ENCODE assay signal across 19 mouse cellular contexts in genomic region chr2:169464106-169464505, GRCm38 (mm10).
DNase-seq lines count a peak whose midpoint lies in the region; ATAC-seq lines count a peak whose summit lies in the region.
"Had no signal": no experiment of that assay in that cellular context is flagged by ENCODE, and none has a peak within 500 bp of the region (broad histone marks: within the 10 kb centered on the region; RNA-seq: fewer than 3 reads in every experiment).

No protein-coding gene starts in this region.

- no peak overlapping the region for H3K4me2 ChIP-seq in heart, embryonic 12.5 days

- H3K27me3 ChIP-seq in heart, embryonic 10.5 days (ENCODE audit: insufficient read depth, poor library complexity, severe bottlenecking), result no peaks in the 10 kb centered on the region
- 0 out of 2 replicates have a peak, but pooled peaks cover 3% of the 10 kb centered on the region for H3K27me3 ChIP-seq in heart, embryonic 12.5 days (replicated peaks)
- H3K27me3 ChIP-seq: CH12.LX had no signal

- no peak overlapping the region for H3K27ac ChIP-seq in heart, embryonic 10.5 days
- H3K27ac ChIP-seq in heart, embryonic 12.5 days (ENCODE audit: poor library complexity, severe bottlenecking), result no peak overlapping the region

- no peaks in the 10 kb centered on the region for H3K9me3 ChIP-seq in heart, embryonic 10.5 days
- no peaks in the 10 kb centered on the region for H3K9me3 ChIP-seq in heart, embryonic 12.5 days (replicated peaks)

- H3K9ac ChIP-seq in heart, embryonic 12.5 days, result no peak overlapping the region

- DNase-seq in heart, adult 11 months, result peak; percentile 66
- no peak for DNase-seq in heart, adult 8-10 months (ENCODE audit: low spot score)
- DNase-seq in heart, embryonic 10.5 days (ENCODE audit: low spot score), result peak; percentile 56
- DNase-seq: adrenal gland, adult 2 months; adrenal gland, adult 8-10 months; adrenal gland, postnatal 10 days; adrenal gland, postnatal 14 days; adrenal gland, postnatal 25 days; adrenal gland, postnatal 36 days; B cell, adult 2 months; cerebellum, adult 11 months; cerebellum, adult 11-12 months; cerebellum, adult 18-20 months had no signal

- H3K36me3 ChIP-seq in heart, embryonic 10.5 days, result no peaks in the 10 kb centered on the region
- no peaks in the 10 kb centered on the region for H3K36me3 ChIP-seq in heart, embryonic 12.5 days
- H3K36me3 ChIP-seq: G1E had no signal

- no peak for ATAC-seq in heart, embryonic 12.5 days (ENCODE audit: insufficient number of reproducible peaks, low FRiP score)
- ATAC-seq: activated CD4-positive, CD25-positive, alpha-beta regulatory T cell, adult 4 months; CD4-positive, CD25-positive, alpha-beta regulatory T cell, adult 4 months; Patski had no signal

- H3K4me1 ChIP-seq in heart, embryonic 10.5 days, result no peaks in the 10 kb centered on the region
- H3K4me1 ChIP-seq in heart, embryonic 12.5 days (replicated peaks), result no peaks in the 10 kb centered on the region

- 85% methylated on average over 5 of the region's 5 CpGs for WGBS in heart, embryonic 10.5 days
- 82% methylated on average over 5 of the region's 5 CpGs for WGBS in heart, embryonic 12.5 days

- no peak overlapping the region for H3K4me3 ChIP-seq in heart, embryonic 10.5 days
- no peak overlapping the region for H3K4me3 ChIP-seq in heart, embryonic 12.5 days
